Mouse (Mus musculus) midbrain, embryonic 12.5 days (tissue): ENCODE results near the gene Cdca4. TPM values are rescaled to one million over a fixed set of nuclear protein-coding genes. Genes with fewer than 3 reads are reported as not detected.

Experiments used
- ATAC-seq: fragments of 200-750 bp; cut with Nextera tagmentation; 2 replicates; pipeline ENCODE4 v1.8.0; 2017; ENCODE audit warnings: low read depth, moderate TSS enrichment, moderate library complexity; ENCODE audit not compliant: low FRiP score
- H3K27ac ChIP-seq: fragments of 300-500 bp; sonication (generic); replicated peaks from 2 replicates; pipeline ENCODE4 v1.5.1; 2016; ENCODE audit warnings: mild to moderate bottlenecking
- H3K27me3 ChIP-seq: fragments of 300-500 bp; sonication (generic); 2 replicates; pipeline ENCODE4 v1.6.1; 2016; ENCODE audit warnings: mild to moderate bottlenecking
- H3K36me3 ChIP-seq: fragments of 300-500 bp; sonication (generic); 2 replicates; pipeline ENCODE4 v1.6.1; 2016
- H3K4me1 ChIP-seq: fragments of 300-500 bp; sonication (generic); 2 replicates; pipeline ENCODE4 v1.6.1; 2016
- H3K4me2 ChIP-seq: fragments of 300-500 bp; sonication (generic); replicated peaks from 2 replicates; pipeline ENCODE4 v1.6.1; 2016; ENCODE audit warnings: mild to moderate bottlenecking, moderate library complexity
- H3K4me3 ChIP-seq: fragments of 300-500 bp; sonication (generic); 2 replicates; pipeline ENCODE4 v1.5.1; 2016; ENCODE audit warnings: mild to moderate bottlenecking
- H3K9ac ChIP-seq: fragments of 300-500 bp; sonication (generic); replicated peaks from 2 replicates; pipeline ENCODE4 v1.6.1; 2016; ENCODE audit warnings: mild to moderate bottlenecking, moderate library complexity
- H3K9me3 ChIP-seq: fragments of 300-500 bp; sonication (generic); 2 replicates; pipeline ENCODE4 v1.6.1; 2016; ENCODE audit warnings: mild to moderate bottlenecking
- WGBS: fragments of 180-500 bp; shearing (Covaris S2); methylation state at CpG from one replicate; pipeline ENCODE4 v1.1.7; 2016; 5-methylcytosine and 5-hydroxymethylcytosine counted together
- polyA plus RNA-seq: library from polyadenylated mRNA; unstranded; fragments of >200 nt; fragmentation: Nextera tagmentation; extraction: Ambion mirVana; gene quantifications from 2 replicates; pipeline ENCODE4 v1.2.1, GENCODE M21; 2016

Cdca4 gene
- polyA plus RNA-seq, 1 experiment from 2014 or later = 132 TPM

DNA sequence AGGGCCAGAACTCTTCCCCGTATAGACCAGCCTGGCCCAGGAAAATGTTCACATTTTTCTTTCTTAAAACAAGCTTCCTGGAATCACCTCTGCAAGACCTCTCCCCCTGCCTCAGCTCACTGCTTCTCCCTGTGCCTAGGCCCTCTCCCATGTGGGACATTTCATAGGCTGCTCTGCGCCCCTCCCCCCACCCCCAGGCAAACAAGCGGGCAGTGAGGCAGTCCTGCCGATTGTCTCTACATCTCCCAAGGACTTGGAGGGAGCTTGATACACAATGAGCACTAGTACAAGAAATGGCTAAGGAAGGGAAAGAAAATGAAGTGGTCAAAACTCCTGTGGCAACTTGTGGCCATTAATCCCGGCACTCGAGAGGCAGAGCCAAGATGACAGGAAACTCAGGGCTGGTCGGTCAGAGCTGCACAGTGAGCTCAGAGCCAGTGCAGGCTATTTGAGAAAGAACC, 34.8 kb downstream of the Cdca4 start:
- no peaks in the 10 kb centered on the region for H3K36me3 ChIP-seq
- no peak overlapping the region for H3K27ac ChIP-seq
- H3K9me3 ChIP-seq = no peaks in the 10 kb centered on the region
- no peak overlapping the region for H3K4me3 ChIP-seq
- no peak overlapping the region for H3K4me2 ChIP-seq
- no peak overlapping the region for H3K9ac ChIP-seq
- WGBS = 25% methylated on average over 7 of the region's 7 CpGs
- peaks cover 7% of the 10 kb centered on the region; the same call in 1 of the 2 replicates for H3K4me1 ChIP-seq
- no peak for ATAC-seq
- H3K27me3 ChIP-seq = peaks cover 27% of the 10 kb centered on the region

DNA sequence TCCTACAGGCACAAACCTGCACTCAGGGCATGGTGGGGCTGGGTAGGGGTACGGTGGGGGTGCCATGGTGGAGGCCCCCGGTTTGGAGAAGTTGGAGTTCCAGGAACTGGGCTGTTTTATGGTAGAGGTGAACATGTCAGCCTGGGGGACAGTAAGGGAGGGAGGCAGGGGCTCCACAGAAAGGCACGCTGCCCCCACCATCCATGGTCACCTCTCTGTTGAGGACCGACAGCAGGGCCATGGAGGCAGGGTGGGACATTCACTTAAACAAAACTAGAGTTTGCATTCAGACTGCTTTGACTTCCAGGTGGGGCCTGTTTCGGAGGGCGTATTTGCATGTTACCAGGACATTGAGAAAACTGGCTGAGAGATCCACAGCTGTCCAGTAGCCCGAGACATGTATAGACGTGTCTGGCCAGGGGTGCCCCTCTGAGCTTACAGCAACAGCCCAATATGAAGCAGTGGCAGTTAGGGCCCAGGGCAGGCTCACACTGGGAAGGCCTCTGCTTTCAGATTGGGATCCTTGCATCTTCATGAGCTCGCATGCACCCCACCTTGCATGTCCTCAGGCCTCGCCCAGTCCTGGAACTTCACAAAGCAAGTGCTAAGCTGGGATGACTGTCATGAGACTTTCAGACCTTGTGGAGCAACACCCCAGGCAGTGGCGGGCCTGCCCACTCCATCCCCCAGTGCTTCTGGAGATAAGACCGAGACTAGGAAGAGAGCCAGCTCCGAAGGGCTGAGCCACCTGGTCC, 35.4 kb downstream of the Cdca4 start:
- Histone ChIP-seq H3K4me2 (no peak overlapping the region), H3K36me3 (no peaks in the 10 kb centered on the region), H3K27ac (no peak overlapping the region), H3K27me3 (peaks cover 23% of the 10 kb centered on the region), H3K9ac (no peak overlapping the region), H3K4me1 (peaks cover 7% of the 10 kb centered on the region; the same call in 1 of the 2 replicates), H3K4me3 (no peak overlapping the region), H3K9me3 (no peaks in the 10 kb centered on the region)
- WGBS = 77% methylated on average over 13 of the region's 13 CpGs
- ATAC-seq = no peak

DNA sequence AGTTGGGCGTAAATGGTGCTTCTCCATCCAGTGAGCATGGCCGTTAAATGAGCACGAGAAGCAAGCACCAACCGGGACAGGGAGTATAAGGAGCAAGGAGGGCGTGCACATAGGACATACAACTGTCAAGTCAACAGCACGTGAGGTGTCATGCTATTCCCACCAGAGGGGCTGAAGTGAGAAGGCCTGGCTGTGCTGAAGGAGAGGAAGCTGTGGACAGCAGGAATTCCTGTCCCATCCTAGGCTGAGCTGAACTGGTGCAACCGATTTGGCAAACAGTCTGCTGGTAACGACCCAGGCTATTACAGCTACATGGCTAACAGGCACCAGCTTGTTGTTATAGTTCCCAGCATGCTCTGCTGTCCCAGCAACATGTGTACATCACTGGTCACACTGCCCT, 38.2 kb downstream of the Cdca4 start:
- Histone ChIP-seq H3K4me3 (no peak overlapping the region), H3K36me3 (no peaks in the 10 kb centered on the region), H3K9ac (no peak overlapping the region), H3K4me1 (0 out of 2 replicates have a peak, but pooled peaks cover 3% of the 10 kb centered on the region), H3K9me3 (no peaks in the 10 kb centered on the region), H3K27ac (no peak overlapping the region), H3K27me3 (peaks cover 14% of the 10 kb centered on the region; the same call in 1 of the 2 replicates), H3K4me2 (no peak overlapping the region)
- ATAC-seq = no peak
- 80% methylated on average over 8 of the region's 8 CpGs for WGBS

DNA sequence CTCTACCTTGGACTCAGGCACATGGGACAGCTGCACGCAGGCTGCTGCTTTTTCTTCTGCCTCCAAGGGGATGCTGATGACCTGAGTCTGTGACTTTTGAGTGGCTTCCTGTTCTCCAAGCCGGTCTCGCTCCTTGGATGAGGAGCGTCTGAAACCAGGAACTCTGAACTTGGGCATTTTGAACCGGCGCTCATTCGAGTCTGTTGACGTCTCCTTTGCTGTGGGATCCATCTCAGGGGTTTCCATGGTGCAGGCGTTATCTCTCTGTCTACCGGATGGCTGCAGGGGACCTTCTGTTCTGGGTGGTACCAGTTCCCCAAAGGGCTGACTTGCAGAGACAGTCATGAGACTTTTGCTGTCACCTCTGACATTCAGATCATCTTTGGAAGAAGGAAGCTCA, 54.7 kb downstream of the Cdca4 start:
- no peak overlapping the region for H3K4me2 ChIP-seq
- no peak overlapping the region for H3K4me3 ChIP-seq
- no peak overlapping the region for H3K27ac ChIP-seq
- H3K36me3 ChIP-seq = no peaks in the 10 kb centered on the region
- H3K4me1 ChIP-seq = no peaks in the 10 kb centered on the region
- no peaks in the 10 kb centered on the region for H3K27me3 ChIP-seq
- H3K9ac ChIP-seq = no peak overlapping the region
- no peaks in the 10 kb centered on the region; the same call in 1 of the 2 replicates for H3K9me3 ChIP-seq
- ATAC-seq = no peak
- WGBS = 90% methylated on average over 10 of the region's 10 CpGs

DNA sequence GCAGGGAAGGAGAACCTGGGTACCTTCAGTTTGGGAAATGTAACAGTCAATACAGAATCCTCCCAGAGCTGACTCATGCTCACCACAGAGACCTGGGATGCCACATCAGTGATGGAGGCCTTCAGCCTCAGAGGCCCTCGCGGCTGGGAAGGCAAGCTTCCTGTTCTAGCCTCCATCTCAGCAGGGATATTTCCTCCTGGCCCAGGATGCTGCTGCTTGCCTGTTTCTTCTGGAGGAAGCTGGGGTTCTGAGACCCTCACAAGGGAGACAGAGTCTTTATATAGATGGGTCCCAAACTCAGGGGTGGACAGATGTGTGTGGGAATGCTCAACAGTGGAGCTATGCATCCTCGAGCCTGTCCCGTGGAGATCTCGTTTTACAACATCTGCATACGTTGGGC, 55.2 kb downstream of the Cdca4 start:
- no peak overlapping the region for H3K9ac ChIP-seq
- 86% methylated on average over 6 of the region's 6 CpGs for WGBS
- no peaks in the 10 kb centered on the region for H3K27me3 ChIP-seq
- H3K9me3 ChIP-seq = no peaks in the 10 kb centered on the region; the same call in 1 of the 2 replicates
- H3K4me1 ChIP-seq = no peaks in the 10 kb centered on the region
- no peaks in the 10 kb centered on the region for H3K36me3 ChIP-seq
- H3K27ac ChIP-seq = no peak overlapping the region
- H3K4me3 ChIP-seq = no peak overlapping the region
- H3K4me2 ChIP-seq = no peak overlapping the region
- ATAC-seq = no peak

DNA sequence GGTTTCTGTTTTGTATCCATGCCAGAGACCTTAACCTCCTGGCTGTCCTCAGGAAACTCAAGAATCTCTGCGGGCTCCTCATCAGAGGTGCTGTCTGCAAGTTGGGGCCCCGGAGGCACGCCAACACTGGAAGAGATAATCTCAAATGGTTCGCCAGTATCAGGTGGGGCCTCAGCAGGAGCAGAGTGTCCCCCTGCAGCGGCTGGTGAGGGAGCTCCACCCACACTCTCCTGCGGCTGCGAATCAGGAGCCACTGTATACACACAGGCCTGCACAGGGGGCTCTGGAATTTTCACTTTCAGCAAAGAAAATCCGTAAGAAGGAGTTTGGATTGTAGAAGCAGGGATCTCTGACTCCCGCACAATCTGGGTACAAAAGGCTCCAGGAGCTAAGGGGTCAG, 55.9 kb downstream of the Cdca4 start:
- no peak for ATAC-seq
- no peaks in the 10 kb centered on the region; the same call in 1 of the 2 replicates for H3K9me3 ChIP-seq

DNA sequence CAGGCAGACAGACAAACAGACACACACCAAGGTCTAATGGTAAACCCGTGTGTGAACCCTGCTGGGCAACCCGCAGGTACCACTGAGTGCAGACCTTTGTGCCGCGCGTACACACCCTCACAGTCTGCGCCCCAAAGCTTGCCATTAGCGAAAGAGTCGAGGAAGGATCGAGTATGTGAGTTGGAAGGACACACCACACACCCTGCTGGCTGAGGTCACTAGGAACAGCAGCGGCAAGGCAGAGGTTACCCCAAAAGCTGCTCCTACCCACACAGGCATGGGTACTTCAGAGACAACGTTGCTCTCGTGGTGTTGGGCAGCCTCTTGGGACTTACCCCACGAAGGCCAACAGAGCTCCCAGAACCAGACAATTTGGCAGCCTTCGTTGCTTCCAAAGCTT, 56.9 kb downstream of the Cdca4 start:
- Histone ChIP-seq H3K36me3 (no peaks in the 10 kb centered on the region), H3K9ac (no peak overlapping the region), H3K9me3 (no peaks in the 10 kb centered on the region; the same call in 1 of the 2 replicates), H3K27me3 (no peaks in the 10 kb centered on the region), H3K27ac (no peak overlapping the region), H3K4me2 (no peak overlapping the region), H3K4me3 (no peak overlapping the region), H3K4me1 (no peaks in the 10 kb centered on the region)
- WGBS = 91% methylated on average over 14 of the region's 14 CpGs
- no peak for ATAC-seq

More for the DNA sequence above, 55.9 kb downstream of the Cdca4 start:
- Histone ChIP-seq H3K4me3 (no peak overlapping the region), H3K4me2 (no peak overlapping the region), H3K9ac (no peak overlapping the region), H3K27ac (no peak overlapping the region), H3K36me3 (no peaks in the 10 kb centered on the region), H3K27me3 (no peaks in the 10 kb centered on the region), H3K4me1 (no peaks in the 10 kb centered on the region)
- 50% methylated on average over 9 of the region's 9 CpGs for WGBS

DNA sequence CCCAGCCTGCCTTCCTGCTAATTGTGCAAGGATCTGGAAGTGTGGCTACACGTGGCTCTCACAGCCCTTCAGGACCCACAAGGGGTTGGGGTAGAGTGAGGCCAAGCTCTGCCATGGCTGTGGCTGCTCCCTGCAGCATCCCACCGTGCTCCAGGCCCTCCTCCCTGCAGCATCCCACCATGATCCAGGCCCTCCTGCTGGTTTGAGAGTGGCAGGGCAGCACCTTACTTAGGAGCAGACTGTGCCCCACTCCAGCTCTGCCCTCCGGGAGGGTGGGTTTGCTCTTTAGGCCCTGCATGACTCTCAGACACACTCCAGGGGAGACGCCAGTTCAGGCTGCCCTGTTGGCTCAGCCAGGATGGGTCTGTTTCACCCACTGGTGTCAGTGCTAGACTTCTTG, 58.8 kb downstream of the Cdca4 start:
- no peaks in the 10 kb centered on the region for H3K36me3 ChIP-seq
- no peak overlapping the region for H3K27ac ChIP-seq
- H3K9me3 ChIP-seq = no peaks in the 10 kb centered on the region; the same call in 1 of the 2 replicates
- H3K4me2 ChIP-seq = no peak overlapping the region
- 78% methylated on average over 4 of the region's 4 CpGs for WGBS
- H3K27me3 ChIP-seq = no peaks in the 10 kb centered on the region
- H3K4me1 ChIP-seq = no peaks in the 10 kb centered on the region
- no peak for ATAC-seq
- no peak overlapping the region for H3K4me3 ChIP-seq
- H3K9ac ChIP-seq = no peak overlapping the region

Other genes with a start within 250 kb of the Cdca4 start
- 1.2 and 1.3 TPM in 2 replicates for gene Inf2, start 240.6 kb downstream of the Cdca4 start, polyA plus RNA-seq
- 1.5 and 1.9 TPM in 2 replicates for gene Adssl1, start 209.4 kb downstream of the Cdca4 start, polyA plus RNA-seq
- gene Siva1, start 184.7 kb downstream of the Cdca4 start, polyA plus RNA-seq = 133 and 150 TPM in 2 replicates
- gene Akt1, start 154.5 kb downstream of the Cdca4 start, polyA plus RNA-seq = 74.7 and 80.0 TPM in 2 replicates
- 5.2 and 7.3 TPM in 2 replicates for gene Zbtb42, start 150.6 kb downstream of the Cdca4 start, polyA plus RNA-seq
- 15.0 and 16.8 TPM in 2 replicates for gene Cep170b, start 109.0 kb downstream of the Cdca4 start, polyA plus RNA-seq
- 4.7 and 6.7 TPM in 2 replicates for gene Pld4, start 68.8 kb downstream of the Cdca4 start, polyA plus RNA-seq
- gene Ahnak2, start 26.8 kb downstream of the Cdca4 start, polyA plus RNA-seq = 0.25 and 0.37 TPM in 2 replicates
- 16.7 and 18.5 TPM in 2 replicates for gene Clba1, start 20.5 kb downstream of the Cdca4 start, polyA plus RNA-seq
- gene Gpr132, start 38.8 kb upstream of the Cdca4 start, polyA plus RNA-seq = not detected in 2 replicates
- 5.8 and 7.5 TPM in 2 replicates for gene Jag2, start 100.4 kb upstream of the Cdca4 start, polyA plus RNA-seq
- gene Nudt14, start 112.7 kb upstream of the Cdca4 start, polyA plus RNA-seq = 52.9 and 56.6 TPM in 2 replicates
- gene Btbd6, start 147.1 kb upstream of the Cdca4 start, polyA plus RNA-seq = 26.8 and 28.6 TPM in 2 replicates
- gene Brf1, start 171.3 kb upstream of the Cdca4 start, polyA plus RNA-seq = 75.9 and 76.2 TPM in 2 replicates
- 27.1 and 29.9 TPM in 2 replicates for gene Pacs2, start 185.1 kb upstream of the Cdca4 start, polyA plus RNA-seq
- not detected in 2 replicates for gene Tex22, start 245.1 kb upstream of the Cdca4 start, polyA plus RNA-seq